Mouse (Mus musculus) kidney, adult 2 months (tissue): ENCODE data around the gene Ncoa3.

Source experiments
- CTCF ChIP-seq: fragments of 200-500 bp; conservative IDR thresholded peaks from 2 replicates; pipeline ENCODE4 v1.5.1; 2011; ENCODE audit warnings: low read depth, mild to moderate bottlenecking, control low read depth, low read length, moderate library complexity, mixed read lengths; ENCODE audit not compliant: insufficient read depth, insufficient read length
- POLR2A ChIP-seq: fragments of 200-500 bp; IDR thresholded peaks from one replicate; pipeline ENCODE4 v1.6.1; 2011; ENCODE audit warnings: low read depth, low read length, control low read depth

DNA sequence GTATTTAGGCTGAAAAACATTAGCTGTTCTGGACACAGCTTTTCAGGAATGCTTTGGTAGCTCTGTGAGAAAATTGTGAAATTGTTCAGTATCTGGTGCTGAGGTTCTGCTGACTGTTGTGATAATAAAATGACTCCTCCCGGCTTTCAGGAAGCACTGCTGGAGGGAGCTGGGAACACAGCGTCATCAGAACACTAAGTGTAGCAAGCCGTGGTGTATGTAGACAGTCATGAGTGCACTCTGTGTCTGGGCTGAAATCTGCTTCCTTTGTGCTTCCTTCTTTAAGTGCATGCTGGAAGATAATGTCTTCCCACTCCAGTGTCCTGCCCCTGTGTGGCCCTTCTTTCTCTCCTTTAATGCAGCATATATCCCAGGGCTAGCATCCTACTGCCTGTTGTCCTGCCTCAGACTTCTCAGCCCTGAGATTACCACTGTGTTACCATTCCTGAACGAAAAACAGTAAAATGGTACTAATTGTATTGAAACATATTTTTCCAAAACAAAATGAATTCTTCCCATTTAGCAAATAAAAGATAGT, 28.7 kb downstream of the Ncoa3 start:
- TF ChIP-seq POLR2A (no peak), CTCF (no peak)
